Mouse (Mus musculus) CH12.LX (cell line): ENCODE measurements around the gene Msi2. TPM values are rescaled to one million over a fixed set of nuclear protein-coding genes. Genes with fewer than 3 reads are reported as not detected.

Experiments
- DNase-seq: peaks from one replicate; pipeline ENCODE4 v3.0.0-alpha.2; 2013; ENCODE audit errors: extremely low read depth
- H3K27ac ChIP-seq: 2 replicates; pipeline ENCODE4 v1.5.1; 2012; ENCODE audit warnings: low read depth, mild to moderate bottlenecking, control low read depth, moderate library complexity; ENCODE audit not compliant: insufficient read depth
- H3K27me3 ChIP-seq: replicated peaks from 2 replicates; pipeline ENCODE3; 2012; ENCODE audit warnings: inconsistent platforms
- H3K36me3 ChIP-seq, 2 experiments: replicated peaks in 1 of 2; 2 replicates each; pipeline versions ENCODE3 to v1.6.1; 2012; ENCODE audit warnings: inconsistent platforms in 1 of 2, low read length in 1 of 2, mild to moderate bottlenecking in 1 of 2, mixed read lengths in 1 of 2, moderate library complexity in 1 of 2; ENCODE audit not compliant: control insufficient read depth in 1 of 2, insufficient read depth in 1 of 2
- H3K4me1 ChIP-seq, 2 experiments: 2 replicates each; pipeline ENCODE4 v1.6.1; 2012; ENCODE audit warnings: inconsistent platforms in 1 of 2, moderate library complexity in 1 of 2; ENCODE audit not compliant: insufficient read depth in 2 of 2, control insufficient read depth in 1 of 2
- H3K4me2 ChIP-seq: 2 replicates; pipeline ENCODE4 v1.6.1; 2012; ENCODE audit warnings: low read depth, mild to moderate bottlenecking, control low read depth; ENCODE audit not compliant: poor library complexity, insufficient read depth, severe bottlenecking
- H3K4me3 ChIP-seq, 3 experiments: fragments of 150-350 bp in 1 of 3; sonication (generic) in 1 of 3; replicated peaks in 1 of 3; 2 replicates each; pipeline versions ENCODE3 to v1.5.1; 2011 to 2012; ENCODE audit warnings: low read depth in 2 of 3, low read length in 2 of 3, mild to moderate bottlenecking in 2 of 3, moderate library complexity in 2 of 3, control low read depth in 1 of 3, improper control_type of control experiment in 1 of 3, inconsistent platforms in 1 of 3, mixed read lengths in 1 of 3; ENCODE audit not compliant: poor library complexity in 1 of 3
- H3K79me2 ChIP-seq: replicated peaks from 2 replicates; pipeline ENCODE4 v1.6.1; 2012; ENCODE audit warnings: mild to moderate bottlenecking, moderate library complexity; ENCODE audit not compliant: control insufficient read depth, poor library complexity, insufficient read depth, severe bottlenecking; ENCODE audit errors: extremely low read depth
- H3K9ac ChIP-seq: 2 replicates; pipeline ENCODE4 v1.6.1; 2012; ENCODE audit warnings: low read depth, mild to moderate bottlenecking, control low read depth, moderate library complexity; ENCODE audit not compliant: insufficient read depth
- H3K9me3 ChIP-seq: replicated peaks from 2 replicates; pipeline ENCODE3; 2012; ENCODE audit warnings: low read length, inconsistent platforms, mixed read lengths
- BHLHE40 ChIP-seq: IDR thresholded peaks from 2 replicates; pipeline ENCODE4 v1.6.1; 2011; ENCODE audit warnings: mild to moderate bottlenecking, low read depth, low read length, improper control_type of control experiment
- CHD1 ChIP-seq: IDR thresholded peaks from 2 replicates; pipeline ENCODE4 v1.6.1; 2012; ENCODE audit warnings: low read depth, low read length, improper control_type of control experiment, inconsistent platforms
- CHD2 ChIP-seq: IDR thresholded peaks from 2 replicates; pipeline ENCODE4 v1.6.1; 2011; ENCODE audit warnings: low read length, improper control_type of control experiment
- ELF1 ChIP-seq: IDR thresholded peaks from 2 replicates; pipeline ENCODE4 v1.6.1; 2014; ENCODE audit warnings: low read depth, mild to moderate bottlenecking, inconsistent platforms, low read length, improper control_type of control experiment
- EP300 ChIP-seq: IDR thresholded peaks from 2 replicates; pipeline ENCODE4 v1.6.1; 2011; ENCODE audit warnings: low read length, improper control_type of control experiment
- ETS1 ChIP-seq: conservative IDR thresholded peaks from 2 replicates; pipeline ENCODE4 v1.6.1; 2012; ENCODE audit warnings: low read depth, mild to moderate bottlenecking, inconsistent platforms, low read length, improper control_type of control experiment, moderate library complexity
- GABPA ChIP-seq: IDR thresholded peaks from 2 replicates; pipeline ENCODE4 v1.6.1; 2012; ENCODE audit warnings: low read depth, low read length, improper control_type of control experiment, inconsistent platforms; ENCODE audit not compliant: insufficient replicate concordance
- IRF4 ChIP-seq: IDR thresholded peaks from 2 replicates; pipeline ENCODE4 v1.6.1; 2014; ENCODE audit warnings: low read depth, mild to moderate bottlenecking, inconsistent platforms, low read length, improper control_type of control experiment
- MAX ChIP-seq: IDR thresholded peaks from 2 replicates; pipeline ENCODE4 v1.6.1; 2011; ENCODE audit warnings: low read length, improper control_type of control experiment
- MEF2A ChIP-seq: IDR thresholded peaks from 2 replicates; pipeline ENCODE4 v1.6.1; 2014; ENCODE audit warnings: low read depth, mild to moderate bottlenecking, inconsistent platforms, low read length, improper control_type of control experiment, borderline replicate concordance
- MXI1 ChIP-seq: IDR thresholded peaks from 2 replicates; pipeline ENCODE4 v1.6.1; 2011; ENCODE audit warnings: mild to moderate bottlenecking, low read depth, low read length, improper control_type of control experiment
- MYC ChIP-seq: IDR thresholded peaks from 2 replicates; pipeline ENCODE4 v1.6.1; 2011; ENCODE audit warnings: low read depth, mild to moderate bottlenecking, improper control_type of control experiment, low read length
- NRF1 ChIP-seq: IDR thresholded peaks from 2 replicates; pipeline ENCODE4 v1.6.1; 2014; ENCODE audit warnings: low read depth, mild to moderate bottlenecking, inconsistent platforms, low read length, improper control_type of control experiment, moderate library complexity
- POLR2A ChIP-seq: IDR thresholded peaks from 2 replicates; pipeline ENCODE4 v1.6.1; 2011; ENCODE audit warnings: low read depth, mild to moderate bottlenecking, improper control_type of control experiment, low read length
- POLR2AphosphoS2 ChIP-seq: IDR thresholded peaks from 2 replicates; pipeline ENCODE4 v1.6.1; 2011; ENCODE audit warnings: low read depth, low read length, improper control_type of control experiment
- RCOR1 ChIP-seq: conservative IDR thresholded peaks from 2 replicates; pipeline ENCODE4 v1.6.1; 2012; ENCODE audit warnings: low read depth, mild to moderate bottlenecking, inconsistent platforms, low read length, improper control_type of control experiment
- SMC3 ChIP-seq: IDR thresholded peaks from 2 replicates; pipeline ENCODE4 v1.6.1; 2011; ENCODE audit warnings: low read depth, low read length, improper control_type of control experiment
- TCF12 ChIP-seq: IDR thresholded peaks from 2 replicates; pipeline ENCODE4 v1.6.1; 2014; ENCODE audit warnings: low read depth, mild to moderate bottlenecking, inconsistent platforms, low read length, improper control_type of control experiment
- USF1 ChIP-seq: IDR thresholded peaks from 2 replicates; pipeline ENCODE4 v1.6.1; 2014; ENCODE audit warnings: low read depth, mild to moderate bottlenecking, inconsistent platforms, low read length, improper control_type of control experiment
- ZKSCAN1 ChIP-seq: IDR thresholded peaks from 2 replicates; pipeline ENCODE4 v1.6.1; 2012; ENCODE audit warnings: low read depth, inconsistent platforms, low read length, improper control_type of control experiment, borderline replicate concordance
- ZNF384 ChIP-seq: IDR thresholded peaks from 2 replicates; pipeline ENCODE4 v1.6.1; 2012; ENCODE audit warnings: low read depth, low read length, improper control_type of control experiment, inconsistent platforms
- dilution Hi-C: fragments of 300-500 bp; cut with MboI; formaldehyde crosslinking; loops from 2 replicates; pipeline ENCODE4 v1.14.3; 2020; ENCODE audit warnings: low sequenced_read_pairs; ENCODE audit not compliant: extremely low pct_unique_long_range_greater_than_20kb, extremely low pct_ligation_motif_present
- in situ Hi-C: fragments of 300-500 bp; cut with MboI; formaldehyde crosslinking; loops from 3 replicates; pipeline ENCODE4 v1.14.3; 2019; ENCODE audit warnings: low sequenced_read_pairs, low pct_ligation_motif_present, low pct_unique_long_range_greater_than_20kb, mixed read lengths
- polyA plus RNA-seq: library from polyadenylated mRNA; unstranded; fragments of >175 nt; gene quantifications from 2 replicates; pipeline ENCODE4 v1.2.1, GENCODE M21; 2012; ENCODE audit warnings: low read depth; ENCODE audit not compliant: insufficient read length
- total RNA-seq, 2 experiments: library from RNA; depleted of rRNA; stranded (reverse); fragments of 300-350 nt in 1 of 2; fragments of >200 nt in 1 of 2; gene quantifications; 2 replicates each; pipeline ENCODE4 v1.2.3; 2012 to 2014

The Msi2 gene
- total and polyA plus RNA-seq, 3 experiments, result 40.3 to 73.1 (median 52.6) TPM

GRCm38 (mm10) chr11:88381145-88381909, 337.0 kb downstream of the Msi2 start:
- no peaks in the 10 kb centered on the region for H3K9me3 ChIP-seq
- no peak overlapping the region for H3K4me3 ChIP-seq
- peaks cover 46 to 90% of the 10 kb centered on the region in 2 experiments for H3K36me3 ChIP-seq
- dilution Hi-C loops (no loop called here), in situ Hi-C loops (no loop called here)
- no peak overlapping the region for H3K4me2 ChIP-seq
- H3K79me2 ChIP-seq, result no peaks in the 10 kb centered on the region
- no peaks in the 10 kb centered on the region for H3K27me3 ChIP-seq
- no peak overlapping the region for H3K9ac ChIP-seq
- peak; percentile 49 for DNase-seq
- no peak for TF ChIP-seq EP300
- TF ChIP-seq ZNF384, result no peak
- TF ChIP-seq ZKSCAN1, result no peak
- H3K27ac ChIP-seq, result no peak overlapping the region
- peaks cover 6 to 59% of the 10 kb centered on the region in 2 experiments for H3K4me1 ChIP-seq

- in situ Hi-C loops (no loop called here), dilution Hi-C loops (no loop called here)
- DNase-seq, result no peak
- Histone ChIP-seq H3K27ac (no peak overlapping the region), H3K9me3 (no peaks in the 10 kb centered on the region), H3K79me2 (no peaks in the 10 kb centered on the region), H3K4me3 (no peak overlapping the region), H3K36me3 (peaks cover 42 to 89% of the 10 kb centered on the region in 2 experiments), H3K4me1 (peaks cover 2 to 42% of the 10 kb centered on the region in 2 experiments), H3K9ac (no peak overlapping the region), H3K27me3 (no peaks in the 10 kb centered on the region), H3K4me2 (no peak overlapping the region)
- TF ChIP-seq MYC (no peak), POLR2AphosphoS2 (no peak), IRF4 (no peak), ELF1 (no peak), ZNF384 (no peak), USF1 (no peak), MXI1 (no peak), SMC3 (no peak), RCOR1 (no peak), MEF2A (no peak), POLR2A (no peak), CHD1 (no peak), BHLHE40 (no peak), NRF1 (no peak), TCF12 (no peak), GABPA (no peak), ETS1 (no peak), CHD2 (no peak), MAX (no peak), EP300 (no peak)
Measured at GRCm38 (mm10) chr11:88379635-88380034, 338.7 kb downstream of the Msi2 start.
